Mouse (Mus musculus) ES-CJ7 (cell line): ENCODE measurements around the gene Ankrd39.

Experiments
- DNase-seq: peaks from one replicate; pipeline ENCODE4 v3.0.0; 2011; ENCODE audit warnings: low read depth, low spot score

Gene Ankrd39

GRCm38 (mm10) chr1:36572709-36573108, 25.5 kb upstream of the Ankrd39 start:
- DNase-seq: no peak

GRCm38 (mm10) chr1:36572140-36572700, 25.0 kb upstream of the Ankrd39 start:
- DNase-seq: no peak

- DNase-seq: no peak
Measured at GRCm38 (mm10) chr1:36571627-36572026, 24.4 kb upstream of the Ankrd39 start.

GRCm38 (mm10) chr1:36570320-36570719, 23.1 kb upstream of the Ankrd39 start:
- no peak for DNase-seq

- no peak for DNase-seq
Measured at GRCm38 (mm10) chr1:36569694-36570276, 22.5 kb upstream of the Ankrd39 start.

GRCm38 (mm10) chr1:36568776-36569175, 21.5 kb upstream of the Ankrd39 start:
- no peak for DNase-seq

GRCm38 (mm10) chr1:36567818-36568603, 20.8 kb upstream of the Ankrd39 start:
- DNase-seq: no peak

GRCm38 (mm10) chr1:36566425-36566824, 19.2 kb upstream of the Ankrd39 start:
- no peak for DNase-seq

GRCm38 (mm10) chr1:36564101-36564500, 16.9 kb upstream of the Ankrd39 start:
- DNase-seq: no peak

- no peak for DNase-seq
Measured at GRCm38 (mm10) chr1:36563632-36564031, 16.4 kb upstream of the Ankrd39 start.

GRCm38 (mm10) chr1:36563197-36563596, 16.0 kb upstream of the Ankrd39 start:
- no peak for DNase-seq

GRCm38 (mm10) chr1:36562388-36562787, 15.1 kb upstream of the Ankrd39 start:
- DNase-seq: no peak

- no peak for DNase-seq
Measured at GRCm38 (mm10) chr1:36560903-36561302, 13.7 kb upstream of the Ankrd39 start.

- no peak for DNase-seq
Measured at GRCm38 (mm10) chr1:36559888-36560287, 12.6 kb upstream of the Ankrd39 start.

- DNase-seq: no peak
Measured at GRCm38 (mm10) chr1:36559256-36559655, 12.0 kb upstream of the Ankrd39 start.

- DNase-seq: peak; percentile 86
Measured at GRCm38 (mm10) chr1:36558031-36558993, 11.1 kb upstream of the Ankrd39 start, which contains the start of gene Sema4c. Sema4c (minus strand) TSS chr1:36558349.

- no peak for DNase-seq
Measured at GRCm38 (mm10) chr1:36557457-36558011, 10.3 kb upstream of the Ankrd39 start.

- peak; percentile 94 for DNase-seq
Measured at GRCm38 (mm10) chr1:36556553-36557456, 9.6 kb upstream of the Ankrd39 start.

GRCm38 (mm10) chr1:36555798-36556395, 8.7 kb upstream of the Ankrd39 start:
- no peak for DNase-seq
